Mouse (Mus musculus): ENCODE data around the gene Rabgef1.

Rabgef1 gene

GRCm38 (mm10) chr5:130171423-130171954, at the start of gene Rabgef1:
Gene Rabgef1 (plus strand): TSS chr5:130171798.
- DNase-seq (ENCODE audit: low spot score), result peak; percentile 92

- no peak for DNase-seq (ENCODE audit: low spot score)
Observed at GRCm38 (mm10) chr5:130122355-130122754, 49.2 kb upstream of the Rabgef1 start.

DNA sequence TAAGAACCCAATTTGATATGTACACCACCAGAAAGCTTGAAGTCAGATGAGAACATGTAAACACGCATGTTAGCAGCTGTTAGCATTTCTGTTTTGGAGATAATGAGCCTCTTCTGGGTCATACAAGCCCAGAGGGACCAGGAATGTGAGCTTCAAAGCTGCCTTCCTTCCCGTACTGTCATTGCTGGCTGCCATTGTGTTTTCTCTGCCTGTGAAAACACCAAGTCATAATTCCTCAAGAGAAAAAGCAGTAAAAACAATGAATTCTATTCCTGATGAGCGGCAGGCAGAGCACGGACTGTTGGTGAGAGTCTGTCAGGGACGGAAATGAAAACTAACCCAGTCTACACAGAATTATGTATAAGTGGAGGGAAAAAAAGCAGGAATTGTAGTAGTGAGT, 47.3 kb upstream of the Rabgef1 start:
- no peak for DNase-seq (ENCODE audit: low spot score)

- no peak for DNase-seq (ENCODE audit: low spot score)
Observed at GRCm38 (mm10) chr5:130128686-130129523, 42.7 kb upstream of the Rabgef1 start.

DNA sequence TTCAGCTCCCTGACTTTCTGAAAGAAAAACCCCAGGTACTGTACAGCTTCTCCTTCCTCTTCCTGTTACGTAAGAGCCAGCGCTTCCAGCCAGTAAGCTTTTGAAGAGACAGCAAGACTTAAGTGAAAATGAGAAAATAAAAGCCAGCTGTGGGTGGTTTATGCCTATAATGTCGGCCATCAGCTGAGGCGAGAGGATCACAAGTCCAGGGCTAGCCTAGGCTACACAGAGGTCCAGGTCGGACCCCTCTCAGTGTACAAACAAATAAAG, 42.1 kb upstream of the Rabgef1 start:
- no peak for DNase-seq (ENCODE audit: low spot score)

DNA sequence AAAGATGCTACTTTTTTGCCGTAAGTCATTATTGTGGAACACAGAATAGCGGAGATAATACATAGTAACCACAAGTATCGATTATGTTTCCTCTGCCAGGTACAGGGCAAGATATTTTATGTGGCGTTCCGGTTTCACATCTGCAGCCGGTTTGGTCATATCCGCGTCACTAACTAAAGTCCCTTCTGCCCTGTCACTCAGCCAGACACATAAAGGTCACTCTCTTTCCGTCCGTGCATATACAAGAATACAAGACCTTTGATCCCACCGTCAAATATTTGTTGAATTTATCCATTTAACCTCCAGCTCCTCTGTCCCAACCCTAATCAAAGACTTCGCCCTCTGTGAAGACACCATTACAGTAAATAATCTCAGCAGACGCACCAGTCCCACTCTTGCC, 35.0 kb upstream of the Rabgef1 start:
- no peak for DNase-seq (ENCODE audit: low spot score)

DNA sequence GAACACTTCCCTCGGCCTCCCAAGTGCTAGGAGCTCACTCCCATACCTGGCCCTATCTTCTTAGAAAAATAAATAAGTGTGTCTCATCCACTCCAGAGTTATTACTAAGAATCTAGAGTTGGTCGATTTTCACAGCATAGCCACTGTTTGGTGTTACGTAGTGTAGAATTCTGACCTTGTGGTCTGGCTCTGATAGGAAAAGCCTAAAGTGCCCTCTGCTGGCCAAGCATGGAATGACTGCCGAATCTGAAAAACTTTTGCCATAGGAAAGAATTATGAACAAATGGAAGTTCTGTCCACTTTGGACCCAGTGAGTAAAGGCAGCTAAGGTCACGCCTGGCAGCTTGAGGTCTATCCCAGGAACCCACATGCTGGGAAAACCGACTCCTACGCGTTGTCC, 32.2 kb upstream of the Rabgef1 start:
- DNase-seq (ENCODE audit: low spot score), result peak; percentile 83

DNA sequence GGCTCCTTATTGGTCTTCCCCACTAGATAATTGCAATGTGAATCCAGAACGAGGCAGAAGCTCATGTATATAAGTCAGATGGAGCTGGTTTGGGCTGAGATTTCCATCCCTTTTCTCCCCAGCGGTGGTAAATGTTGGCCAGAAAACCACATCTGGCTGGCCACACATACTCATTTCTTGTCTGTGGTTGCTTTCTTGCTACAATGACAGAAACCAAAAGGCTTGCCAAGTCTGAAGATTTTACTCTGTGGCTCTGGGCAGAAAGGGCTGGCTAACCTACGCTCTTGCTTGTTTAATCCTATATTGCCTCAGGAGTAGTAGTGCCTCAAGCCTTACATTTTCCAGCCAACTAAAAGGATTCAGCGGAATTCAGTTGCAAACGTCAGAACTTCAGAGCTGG, 30.5 kb upstream of the Rabgef1 start:
- no peak for DNase-seq (ENCODE audit: low spot score)

- DNase-seq (ENCODE audit: low spot score), result no peak
Observed at GRCm38 (mm10) chr5:130142041-130142440, 29.6 kb upstream of the Rabgef1 start.

DNA sequence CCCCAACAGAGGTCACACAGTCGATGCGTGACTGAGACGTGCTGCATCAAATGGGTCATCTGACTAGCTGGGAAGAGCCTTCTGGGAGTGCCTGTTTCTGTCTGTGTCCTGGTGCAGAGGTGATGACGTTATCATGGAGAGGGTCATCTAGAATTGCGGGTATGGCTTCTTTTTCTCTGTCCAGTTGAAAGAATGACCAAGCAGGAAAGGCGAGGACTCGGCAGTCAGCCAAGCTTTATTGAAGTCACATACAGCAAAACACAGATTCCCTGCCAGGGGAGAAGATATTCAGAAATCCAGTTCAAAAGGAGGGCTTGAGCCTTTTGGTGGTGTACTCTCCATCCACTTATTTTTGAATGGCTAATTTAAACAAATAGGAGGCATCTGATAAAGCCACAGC, 28.5 kb upstream of the Rabgef1 start:
- DNase-seq (ENCODE audit: low spot score), result no peak

GRCm38 (mm10) chr5:130143977-130144333, 27.6 kb upstream of the Rabgef1 start:
- peak; percentile 81 for DNase-seq (ENCODE audit: low spot score)

GRCm38 (mm10) chr5:130144334-130145312, 27.0 kb upstream of the Rabgef1 start, which contains the start of gene Kctd7:
Gene Kctd7 (plus strand): TSS chr5:130144861.
- DNase-seq (ENCODE audit: low spot score), result peak; percentile 97

GRCm38 (mm10) chr5:130145961-130146360, 25.6 kb upstream of the Rabgef1 start:
- no peak for DNase-seq (ENCODE audit: low spot score)

DNA sequence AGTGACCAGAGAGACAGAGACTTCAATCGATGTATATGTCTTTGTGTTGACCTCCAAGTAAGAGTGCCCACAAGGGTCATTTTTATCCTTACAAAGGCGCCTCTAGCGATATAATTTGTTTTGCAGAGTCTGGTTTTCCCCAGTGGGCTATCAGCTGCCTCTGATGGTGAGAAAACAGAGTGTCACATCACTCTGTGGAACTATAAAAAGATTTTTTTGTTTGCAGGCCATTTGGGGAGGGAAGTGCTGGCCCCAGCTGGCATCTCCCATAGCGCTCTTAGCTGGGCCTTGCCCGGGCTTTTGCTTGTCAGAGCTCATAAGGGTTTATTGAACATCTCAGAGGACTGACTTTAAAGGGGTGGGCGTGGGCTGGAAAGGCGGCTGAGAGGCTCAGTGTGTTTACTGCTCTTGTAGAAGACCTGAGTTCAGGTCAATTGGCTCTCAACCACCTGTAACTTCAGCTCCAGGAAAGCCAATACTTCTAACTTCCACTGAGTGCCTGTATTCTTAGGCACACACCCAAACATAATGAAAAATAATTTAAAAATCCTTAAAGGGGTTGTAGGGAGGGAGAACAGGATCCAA, 21.8 kb upstream of the Rabgef1 start:
- DNase-seq (ENCODE audit: low spot score), result no peak

GRCm38 (mm10) chr5:130154286-130154685, 17.3 kb upstream of the Rabgef1 start:
- no peak for DNase-seq (ENCODE audit: low spot score)

GRCm38 (mm10) chr5:130158545-130158944, 13.1 kb upstream of the Rabgef1 start:
- no peak for DNase-seq (ENCODE audit: low spot score)

- no peak for DNase-seq (ENCODE audit: low spot score)
Observed at GRCm38 (mm10) chr5:130159761-130160201, 11.8 kb upstream of the Rabgef1 start.

DNA sequence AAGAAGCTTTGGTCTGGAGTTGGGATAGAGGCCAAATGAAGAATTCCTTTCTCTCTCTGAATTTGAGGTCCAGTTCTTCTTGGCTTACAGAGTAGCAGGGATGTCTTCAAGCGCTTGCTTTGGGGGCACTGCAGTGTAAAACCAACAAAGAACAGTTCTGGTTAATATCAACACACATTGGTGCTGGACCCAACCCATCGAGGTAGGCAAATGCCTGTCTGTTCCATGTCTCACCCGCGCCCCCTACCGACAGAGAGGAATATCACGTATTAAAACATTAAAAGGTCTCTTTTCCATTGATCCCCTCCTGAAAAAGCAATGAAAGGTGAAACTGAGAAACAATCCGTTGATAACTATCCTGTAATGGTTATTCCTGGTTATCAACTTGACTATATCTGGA, 7.9 kb upstream of the Rabgef1 start:
- peak; percentile 82 for DNase-seq (ENCODE audit: low spot score)

GRCm38 (mm10) chr5:130165213-130165612, 6.4 kb upstream of the Rabgef1 start:
- no peak for DNase-seq (ENCODE audit: low spot score)

DNA sequence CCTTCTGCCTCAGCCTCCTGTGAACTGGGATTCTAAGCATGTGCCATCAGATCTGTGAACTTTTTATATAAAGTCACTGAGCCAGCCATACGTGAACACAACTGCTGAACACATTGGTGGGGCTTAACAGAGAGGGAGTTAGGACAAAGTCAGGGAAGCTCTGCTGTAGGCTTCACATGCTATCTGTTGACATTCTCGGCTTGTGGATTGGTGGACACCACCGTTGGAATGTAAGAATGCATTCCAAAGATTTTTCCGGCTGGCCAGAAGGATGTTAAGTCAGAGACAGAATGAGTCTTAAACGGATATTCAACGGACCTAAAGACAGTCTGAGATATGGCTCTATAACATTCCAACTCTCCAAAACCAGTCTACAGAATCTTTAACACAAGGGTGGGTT, 2.5 kb upstream of the Rabgef1 start:
- DNase-seq (ENCODE audit: low spot score), result no peak

DNA sequence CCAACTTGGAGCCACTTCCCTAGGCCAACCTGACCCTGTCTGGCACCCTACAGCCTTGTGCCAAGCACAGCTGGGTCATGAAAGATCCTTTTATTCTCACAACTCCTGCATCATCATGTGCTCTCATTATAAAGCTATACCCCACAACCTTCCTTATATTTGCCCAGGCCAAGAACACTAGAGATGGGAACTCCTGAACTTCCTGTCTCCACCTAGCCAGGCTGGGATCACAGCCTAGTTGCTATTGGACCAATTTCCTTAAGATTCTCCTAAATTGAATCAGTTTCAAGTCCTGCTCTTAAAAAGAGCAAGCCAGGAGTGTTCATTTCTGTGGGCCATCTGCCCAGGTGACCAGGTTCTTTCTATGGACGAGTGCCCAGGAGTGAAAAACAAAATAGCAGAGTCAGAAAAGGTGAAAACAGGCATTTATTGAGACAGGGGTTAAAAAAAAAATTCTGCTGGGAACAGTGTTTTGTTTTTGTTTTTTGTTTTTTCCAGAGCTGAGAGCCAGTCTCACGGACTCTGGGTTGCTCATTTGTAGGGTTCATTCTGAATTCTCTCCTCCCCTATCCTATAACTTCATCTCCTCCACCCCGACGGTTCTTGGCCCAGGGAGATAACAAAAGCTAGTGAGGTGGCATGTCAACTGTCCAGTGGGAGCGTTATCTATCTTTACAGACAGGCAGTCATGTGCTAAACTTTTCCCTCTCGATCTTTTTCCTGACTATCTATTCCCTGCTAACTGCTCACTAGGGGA, 754 bp upstream of the Rabgef1 start:
- DNase-seq (ENCODE audit: low spot score), result no peak
